Mouse (Mus musculus) cerebellum, adult 9-10 months (tissue): ENCODE results near the gene Mex3d.

ENCODE experiments used
- DNase-seq: peaks from one replicate; pipeline ENCODE4 v3.0.0; 2022

Gene Mex3d

GRCm38 (mm10) chr10:80385811-80386734, 1.4 kb downstream of the Mex3d start:
- no peak for DNase-seq

GRCm38 (mm10) chr10:80385310-80385709, 2.1 kb downstream of the Mex3d start:
- DNase-seq = no peak

DNA sequence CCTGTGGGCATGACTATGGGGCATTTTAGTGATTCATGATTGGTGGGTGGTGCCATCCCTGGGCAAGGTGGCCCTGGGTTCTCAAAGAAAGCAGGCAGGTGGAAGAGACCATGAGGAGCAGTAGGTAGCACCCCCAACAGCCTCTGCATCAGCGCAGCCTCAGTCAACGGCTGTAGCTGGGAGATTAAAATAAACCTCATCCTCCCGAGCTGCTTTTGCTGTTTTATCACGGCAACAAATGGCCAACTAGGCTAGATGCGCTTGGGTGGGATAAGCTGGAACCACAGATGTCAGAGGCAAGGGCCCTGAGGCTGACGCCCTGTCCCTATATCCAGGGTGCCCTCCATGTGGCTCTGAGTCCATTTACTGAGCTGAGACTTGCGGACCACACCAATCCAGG, 2.8 kb downstream of the Mex3d start:
- no peak for DNase-seq

GRCm38 (mm10) chr10:80384115-80384639, 3.3 kb downstream of the Mex3d start:
- no peak for DNase-seq

- DNase-seq = no peak
Measured at GRCm38 (mm10) chr10:80383431-80383830, 4.0 kb downstream of the Mex3d start.

DNA sequence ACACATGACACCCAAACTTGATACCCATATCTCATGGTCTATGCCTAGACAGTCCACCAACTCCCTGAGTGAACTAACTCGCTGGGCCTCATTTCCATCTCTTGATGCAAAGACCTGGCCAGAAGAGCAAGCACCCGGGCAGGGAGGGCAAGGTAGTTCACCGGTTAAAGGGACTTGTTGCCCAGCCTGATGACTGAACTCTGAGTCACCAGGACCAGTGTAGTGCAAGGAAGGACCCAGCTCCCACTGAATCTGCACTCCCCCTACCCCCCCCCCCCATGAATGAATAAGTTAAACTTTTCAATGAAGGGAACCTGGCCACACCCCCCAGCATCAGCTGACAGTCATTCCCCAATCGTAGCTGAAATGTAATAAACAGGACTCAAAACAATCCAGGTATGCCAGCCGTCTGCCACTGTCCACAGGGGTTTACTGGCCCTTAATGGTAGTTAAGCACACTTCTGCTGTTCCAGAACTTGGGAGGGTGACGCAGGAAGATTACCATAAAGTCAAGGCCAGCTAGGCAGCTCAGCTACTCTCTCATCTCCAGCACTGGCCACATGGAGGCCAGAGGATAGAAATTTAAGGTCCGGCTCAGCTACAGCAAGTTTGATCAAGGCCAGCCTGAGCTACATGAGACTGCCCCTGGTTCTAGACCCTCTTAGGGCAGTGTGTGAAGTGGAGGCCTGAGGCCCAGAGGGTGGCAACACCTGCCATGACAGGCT, 4.7 kb downstream of the Mex3d start:
- DNase-seq = no peak

- no peak for DNase-seq
Measured at GRCm38 (mm10) chr10:80377716-80378115, 9.7 kb downstream of the Mex3d start.

GRCm38 (mm10) chr10:80376160-80376559, 11.3 kb downstream of the Mex3d start:
- DNase-seq = peak; percentile 93

DNA sequence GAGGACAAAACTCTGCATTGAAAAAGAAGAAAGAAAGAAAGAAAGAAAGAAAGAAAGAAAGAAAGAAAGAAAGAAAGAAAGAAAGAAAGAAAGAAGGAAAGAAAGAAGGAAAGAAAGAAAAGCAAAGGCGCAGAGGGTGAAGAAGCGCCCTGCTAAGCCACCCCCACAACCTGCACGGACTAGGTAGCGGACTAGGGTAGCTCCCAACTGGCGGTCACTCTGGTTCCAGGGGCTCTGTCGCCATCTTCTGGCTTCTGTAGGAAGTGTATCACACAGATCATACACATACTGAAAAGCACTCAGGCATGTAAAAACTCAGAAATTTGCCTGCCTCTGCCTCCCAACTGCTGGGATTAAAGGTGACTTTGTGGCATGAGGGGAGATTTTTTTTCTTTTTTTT, 13.4 kb downstream of the Mex3d start:
- peak; percentile 90 for DNase-seq

DNA sequence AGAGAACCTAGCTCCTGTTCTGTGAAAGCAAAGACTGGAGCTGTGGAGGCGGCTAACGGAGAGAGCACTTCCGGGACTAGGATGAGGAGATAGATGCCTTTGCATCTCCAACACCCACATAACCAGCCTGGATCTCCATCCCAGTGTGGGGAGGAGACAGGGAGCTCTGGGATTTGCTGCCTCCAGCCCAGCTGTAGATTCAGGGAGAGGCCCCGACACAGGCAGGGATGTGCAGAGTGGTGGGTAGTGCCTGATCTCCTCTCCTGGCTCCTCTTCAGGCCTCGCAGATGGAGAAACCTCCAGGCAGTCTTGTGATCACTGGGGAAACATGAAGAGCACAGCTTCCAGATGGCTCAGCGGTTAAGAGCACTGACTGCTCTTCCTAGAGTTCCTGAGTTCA, 14.8 kb downstream of the Mex3d start:
- no peak for DNase-seq

DNA sequence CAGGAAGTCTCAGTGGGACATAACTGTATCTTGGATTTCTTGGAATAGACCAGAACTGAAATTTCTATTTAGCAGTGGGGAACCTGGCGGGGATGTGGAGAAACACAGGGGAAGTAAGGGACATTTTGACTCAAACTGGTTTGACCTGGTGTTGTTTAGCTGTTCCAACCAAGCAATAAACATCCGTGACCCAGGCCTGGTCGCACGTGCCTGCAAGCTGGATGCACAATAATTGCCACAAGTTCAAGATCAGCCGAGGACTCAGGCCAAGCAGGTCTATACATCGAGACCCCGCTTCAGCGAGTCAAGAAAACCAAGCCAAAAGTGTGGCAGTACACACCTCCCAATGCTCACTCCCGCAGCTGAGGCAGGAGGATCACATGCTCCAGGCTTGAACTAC, 15.5 kb downstream of the Mex3d start:
- DNase-seq = no peak

- peak; percentile 83 for DNase-seq
Measured at GRCm38 (mm10) chr10:80371411-80371966, 16.0 kb downstream of the Mex3d start.

- no peak for DNase-seq
Measured at GRCm38 (mm10) chr10:80369995-80370747, 17.3 kb downstream of the Mex3d start.

GRCm38 (mm10) chr10:80368392-80368791, 19.1 kb downstream of the Mex3d start:
- no peak for DNase-seq

- DNase-seq = no peak
Measured at GRCm38 (mm10) chr10:80367954-80368353, 19.5 kb downstream of the Mex3d start.

DNA sequence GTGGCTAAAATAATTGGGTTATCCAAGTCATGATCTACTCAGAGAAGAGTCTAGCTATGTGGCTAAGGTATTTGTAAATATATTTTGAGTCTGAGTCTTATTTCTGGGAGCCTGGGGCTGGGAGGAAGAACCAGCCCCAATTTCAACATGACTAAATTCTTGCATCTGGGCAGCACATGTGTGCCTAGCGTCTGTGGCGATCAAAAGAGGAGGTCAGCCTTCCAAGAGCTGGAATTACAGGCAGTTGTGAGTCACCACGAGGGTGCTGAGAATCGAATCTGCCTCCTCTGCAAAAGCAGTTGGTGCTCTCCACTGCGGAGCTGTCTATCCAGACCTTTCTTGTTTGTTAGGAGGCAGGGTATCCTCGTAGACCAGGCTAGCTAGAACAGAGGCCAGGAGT, 21.7 kb downstream of the Mex3d start:
- no peak for DNase-seq

- DNase-seq = no peak
Measured at GRCm38 (mm10) chr10:80363734-80364133, 23.7 kb downstream of the Mex3d start.

- peak; percentile 83 for DNase-seq
Measured at GRCm38 (mm10) chr10:80357994-80358639, 29.3 kb downstream of the Mex3d start.

DNA sequence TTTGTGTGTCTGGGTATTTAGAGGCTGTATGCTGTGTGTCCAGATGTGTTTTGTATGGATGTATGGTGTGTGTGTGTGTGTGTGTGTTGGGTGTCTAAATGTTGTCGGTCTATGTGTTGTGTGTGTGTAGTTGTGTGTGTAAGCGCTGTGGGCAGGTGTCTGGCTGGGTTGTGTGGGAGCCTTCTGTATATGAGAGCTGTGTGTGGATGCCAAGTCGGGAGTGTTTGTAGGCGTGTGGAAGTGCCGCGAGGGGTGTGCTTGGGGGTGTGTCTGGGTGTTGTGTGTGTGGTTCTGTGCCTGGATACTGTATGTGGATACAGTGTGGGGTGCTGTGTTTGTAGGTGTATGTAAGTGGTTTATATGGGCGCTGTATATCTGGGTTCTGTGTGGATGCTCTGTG, 30.1 kb downstream of the Mex3d start:
- DNase-seq = peak; percentile 66

DNA sequence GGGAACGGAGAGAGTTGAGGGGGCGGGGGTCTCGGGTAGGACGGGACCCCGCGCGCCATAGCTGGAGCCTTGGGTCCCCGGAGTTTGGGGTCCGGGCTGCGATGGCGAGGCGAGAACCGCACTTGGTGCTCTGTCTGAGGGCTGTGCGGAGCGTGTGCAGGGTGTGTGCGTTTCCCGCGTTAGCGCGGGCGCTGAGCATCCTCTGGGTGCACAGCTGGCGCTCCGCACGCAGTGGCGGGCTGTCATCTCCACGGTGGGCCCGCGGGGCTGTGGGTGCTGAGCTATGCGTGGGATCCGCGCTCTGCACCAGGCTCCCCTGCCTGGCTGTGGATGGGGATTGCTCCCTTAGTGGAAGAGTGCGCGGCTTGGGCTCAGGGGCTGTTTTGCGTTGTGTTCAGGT, 30.7 kb downstream of the Mex3d start:
- no peak for DNase-seq

DNA sequence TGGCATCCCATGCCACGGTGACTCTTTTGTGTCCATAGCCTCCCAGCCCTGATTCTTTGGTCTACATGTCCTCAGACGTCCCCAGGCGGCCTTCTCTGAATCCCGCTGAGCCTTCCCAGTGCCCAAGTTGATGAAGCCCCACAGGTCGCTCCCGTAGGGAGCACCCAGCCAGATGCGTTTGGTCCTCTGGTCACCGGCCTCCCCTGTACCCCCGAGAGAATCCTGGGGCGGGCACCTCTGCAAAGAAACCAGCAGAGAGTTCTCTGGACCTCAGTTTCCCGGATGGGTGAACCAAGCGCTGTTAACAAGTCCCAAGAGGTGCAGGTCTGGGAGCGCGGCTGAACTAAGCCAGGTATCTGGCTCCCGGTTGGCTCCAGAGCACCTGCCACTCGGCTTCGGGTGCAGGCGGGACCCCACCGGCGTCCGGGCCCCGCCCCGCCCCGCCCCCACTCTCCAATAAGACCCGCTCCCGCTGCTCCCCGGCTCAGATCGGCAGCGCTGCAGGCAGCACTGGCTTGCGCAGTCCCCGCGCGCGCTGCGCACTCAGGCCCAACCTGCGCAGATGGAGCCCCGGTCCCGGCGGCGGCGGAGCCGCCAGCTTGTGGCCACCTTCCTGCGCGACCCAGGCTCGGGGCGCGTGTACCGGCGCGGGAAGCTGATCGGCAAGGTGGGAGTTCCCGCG, 31.3 kb downstream of the Mex3d start, which contains the start of gene Plk5:
TSS of gene Plk5 (plus strand) at position 459 of the 682 bp plus-strand sequence.
- peak; percentile 78 for DNase-seq
